ENCODE assay signal across 13 mouse cellular contexts in the genomic region with DNA sequence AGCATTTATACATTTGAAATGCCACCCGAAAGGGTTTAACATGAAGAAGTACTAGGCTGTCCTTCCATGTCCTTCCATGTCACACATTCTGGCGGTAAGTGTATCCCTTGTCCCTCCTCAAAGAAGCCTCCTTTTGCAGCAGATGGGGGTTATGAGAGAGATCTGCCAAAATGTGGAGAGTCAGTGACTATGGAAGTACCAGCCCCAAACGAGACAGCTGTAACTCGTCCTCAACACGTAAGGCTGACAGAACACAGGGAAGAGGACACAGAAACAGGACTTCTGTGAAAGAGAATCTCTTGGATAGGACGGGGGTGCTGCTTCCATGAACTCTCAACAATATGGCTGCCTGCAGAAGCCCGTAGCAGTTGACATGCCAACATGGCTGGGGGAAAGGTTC.
"Had no signal": no experiment of that assay in that cellular context is flagged by ENCODE, and none has a peak within 500 bp of the region (broad histone marks: within the 10 kb centered on the region; RNA-seq: fewer than 3 reads in every experiment).

No protein-coding gene starts in this region.

- H3K36me3 ChIP-seq: limb, embryonic 12.5 days; liver, embryonic 13.5 days; midbrain, embryonic 12.5 days had no signal

- H3K9ac ChIP-seq: limb, embryonic 12.5 days; liver, embryonic 13.5 days; liver, postnatal 0 days; midbrain, embryonic 12.5 days had no signal

- ATAC-seq: intestine, embryonic 16.5 days; liver, postnatal 0 days had no signal

- H3K4me1 ChIP-seq: liver, embryonic 13.5 days; midbrain, embryonic 12.5 days had no signal

- H3K4me2 ChIP-seq: limb, embryonic 12.5 days; liver, embryonic 13.5 days; midbrain, embryonic 12.5 days had no signal

- DNase-seq: kidney, adult 9 months; kidney, postnatal 4 days; liver; liver, embryonic 13.5 days; liver, postnatal 0 days; right cerebral cortex, postnatal 14 days; thymus, postnatal 4 days had no signal

- H3K9me3 ChIP-seq: limb, embryonic 12.5 days; liver, embryonic 13.5 days; midbrain, embryonic 12.5 days had no signal

- H3K27me3 ChIP-seq: limb, embryonic 12.5 days; liver, embryonic 13.5 days; midbrain, embryonic 12.5 days had no signal

- H3K4me3 ChIP-seq: layer of hippocampus, adult 2 months; limb, embryonic 12.5 days; liver, embryonic 13.5 days; midbrain, embryonic 12.5 days had no signal

- H3K27ac ChIP-seq: kidney, postnatal 0 days; layer of hippocampus, adult 2 months; limb, embryonic 12.5 days; liver, embryonic 13.5 days; midbrain, embryonic 12.5 days; stomach, postnatal 0 days had no signal
